Mouse (Mus musculus) testis, adult 2 months (tissue): ENCODE data around the gene Pgrmc1. TPM values are rescaled to one million over a fixed set of nuclear protein-coding genes. Genes with fewer than 3 reads are reported as not detected.

Experiments used
- H3K27ac ChIP-seq: fragments of 200-500 bp; 2 replicates; pipeline ENCODE4 v1.5.1; 2012; ENCODE audit warnings: low read depth, low read length; ENCODE audit not compliant: control insufficient read depth, insufficient read depth
- H3K27me3 ChIP-seq: fragments of 200-500 bp; 2 replicates; pipeline ENCODE4 v1.6.1; 2012; ENCODE audit warnings: mild to moderate bottlenecking, low read length, moderate library complexity; ENCODE audit not compliant: control insufficient read depth, insufficient read depth
- H3K36me3 ChIP-seq: fragments of 200-500 bp; 2 replicates; pipeline ENCODE4 v1.6.1; 2012; ENCODE audit warnings: mild to moderate bottlenecking, low read length; ENCODE audit not compliant: control insufficient read depth, insufficient read depth
- H3K4me1 ChIP-seq: fragments of 200-500 bp; 2 replicates; pipeline ENCODE4 v1.6.1; 2012; ENCODE audit warnings: low read length; ENCODE audit not compliant: control insufficient read depth, insufficient read depth
- H3K4me3 ChIP-seq: fragments of 200-500 bp; 2 replicates; pipeline ENCODE4 v1.5.1; 2012; ENCODE audit warnings: low read depth, mild to moderate bottlenecking, low read length, moderate library complexity, mixed read lengths; ENCODE audit not compliant: control insufficient read depth
- CTCF ChIP-seq: fragments of 200-500 bp; IDR thresholded peaks from 2 replicates; pipeline ENCODE4 v1.5.1; 2012; ENCODE audit warnings: low read depth, mild to moderate bottlenecking, inconsistent platforms, low read length, moderate library complexity; ENCODE audit not compliant: control insufficient read depth, insufficient read depth, insufficient replicate concordance
- POLR2A ChIP-seq: fragments of 200-500 bp; IDR thresholded peaks from 2 replicates; pipeline ENCODE4 v1.6.1; 2012; ENCODE audit warnings: low read depth, mild to moderate bottlenecking, inconsistent platforms, low read length, moderate library complexity; ENCODE audit not compliant: control insufficient read depth
- polyA plus RNA-seq: library from polyadenylated mRNA; depleted of rRNA; stranded (reverse); fragments of >200 nt; gene quantifications from 2 replicates; pipeline ENCODE4 v1.2.3, GENCODE M21; 2012; rRNA removed

Gene Pgrmc1
- polyA plus RNA-seq, 1 experiment, result 50.7 TPM

DNA sequence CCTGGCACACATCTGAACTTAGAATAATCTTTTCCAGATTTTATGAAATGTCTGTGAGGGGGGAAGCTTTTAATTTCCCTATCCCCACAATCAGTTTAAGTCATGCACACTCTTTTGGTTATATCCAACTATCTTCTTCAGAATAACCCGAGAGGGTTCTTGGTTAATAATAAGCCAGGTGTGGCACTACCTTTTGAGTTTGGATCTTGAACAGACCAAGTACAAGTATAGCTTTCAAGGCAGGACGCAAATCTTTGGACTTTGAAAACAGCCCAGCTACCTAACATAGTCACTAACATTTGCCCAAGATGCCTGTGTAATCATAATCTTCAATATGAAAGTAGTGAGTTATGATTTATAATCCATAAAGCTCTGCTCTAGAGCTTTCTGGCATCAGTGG lies 4.9 kb downstream of the Pgrmc1 start:
- TF ChIP-seq CTCF (no peak), POLR2A (no peak)
- H3K4me1 ChIP-seq, result no peaks in the 10 kb centered on the region
- H3K36me3 ChIP-seq, result no peaks in the 10 kb centered on the region
- no peak overlapping the region for H3K4me3 ChIP-seq
- H3K27ac ChIP-seq, result no peak overlapping the region
- H3K27me3 ChIP-seq, result no peaks in the 10 kb centered on the region

DNA sequence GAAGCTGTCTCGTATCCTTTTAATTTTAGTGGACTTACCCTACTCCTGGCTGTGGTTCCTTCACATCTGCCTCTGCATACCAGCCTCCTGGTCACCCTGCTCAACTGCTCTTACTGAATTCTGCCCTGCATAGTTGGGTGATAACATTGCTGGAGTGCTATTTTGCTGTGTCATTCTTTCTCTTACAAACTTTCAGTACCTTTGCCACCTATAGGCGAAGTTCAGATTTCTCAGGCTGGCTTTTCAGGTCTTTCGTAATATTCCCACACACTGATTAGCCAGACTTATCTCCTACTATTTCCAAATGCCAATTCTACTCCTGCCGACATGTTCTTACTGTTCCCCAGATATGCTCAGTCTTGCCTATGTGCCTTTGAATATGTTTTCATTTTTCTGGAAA lies 6.0 kb downstream of the Pgrmc1 start:
- TF ChIP-seq POLR2A, result no peak
- no peaks in the 10 kb centered on the region for H3K4me1 ChIP-seq
- H3K4me3 ChIP-seq, result no peak overlapping the region
- no peak overlapping the region for H3K27ac ChIP-seq
- H3K36me3 ChIP-seq, result no peaks in the 10 kb centered on the region
- H3K27me3 ChIP-seq, result no peaks in the 10 kb centered on the region

DNA sequence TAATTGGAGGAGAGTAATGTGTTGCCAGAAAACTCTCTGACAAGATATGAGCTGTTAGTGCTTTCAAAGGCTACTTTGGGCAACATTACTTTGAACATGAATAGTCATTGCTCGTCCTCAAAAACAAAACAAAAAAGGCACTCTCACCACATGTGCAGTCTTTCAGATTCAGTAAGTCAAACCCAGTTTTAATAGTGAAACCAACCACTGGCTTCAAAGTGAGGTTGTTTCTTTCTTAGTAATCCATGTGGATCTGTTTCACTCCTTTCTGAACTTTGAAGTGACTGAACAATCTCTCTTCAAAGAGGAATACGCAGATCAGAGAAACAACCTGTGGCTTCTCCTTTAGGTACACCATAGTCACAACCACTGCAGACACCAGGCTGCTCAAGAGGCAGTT lies 11.1 kb downstream of the Pgrmc1 start:
- Histone ChIP-seq H3K4me3 (no peak overlapping the region), H3K4me1 (no peaks in the 10 kb centered on the region), H3K27ac (0 out of 2 replicates have a peak overlapping the region, but pooled peaks have one; percentile 4), H3K36me3 (no peaks in the 10 kb centered on the region), H3K27me3 (no peaks in the 10 kb centered on the region)
- TF ChIP-seq POLR2A, result no peak
- TF ChIP-seq CTCF, result no peak

DNA sequence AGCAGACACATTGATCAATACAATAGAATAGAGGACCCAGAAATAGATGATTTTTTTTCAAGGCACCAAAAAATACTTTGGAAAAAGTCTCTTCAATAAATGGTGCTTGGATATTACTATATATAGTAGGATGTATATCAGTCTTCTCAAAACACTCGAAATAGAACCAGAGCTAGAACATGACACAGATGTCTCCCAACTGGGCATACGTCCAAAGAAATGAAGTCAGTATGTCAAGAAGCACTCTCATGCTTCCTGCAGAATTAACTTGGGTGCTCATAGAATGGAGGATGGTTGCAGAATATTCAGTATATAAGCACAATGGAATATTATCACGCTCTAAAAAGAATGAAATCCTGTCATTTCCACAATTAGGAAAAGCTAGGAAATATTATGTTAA lies 30.1 kb downstream of the Pgrmc1 start:
- no peaks in the 10 kb centered on the region for H3K27me3 ChIP-seq
- H3K36me3 ChIP-seq, result no peaks in the 10 kb centered on the region
- H3K27ac ChIP-seq, result no peak overlapping the region
- H3K4me3 ChIP-seq, result no peak overlapping the region
- no peaks in the 10 kb centered on the region for H3K4me1 ChIP-seq
- TF ChIP-seq CTCF (no peak), POLR2A (no peak)

DNA sequence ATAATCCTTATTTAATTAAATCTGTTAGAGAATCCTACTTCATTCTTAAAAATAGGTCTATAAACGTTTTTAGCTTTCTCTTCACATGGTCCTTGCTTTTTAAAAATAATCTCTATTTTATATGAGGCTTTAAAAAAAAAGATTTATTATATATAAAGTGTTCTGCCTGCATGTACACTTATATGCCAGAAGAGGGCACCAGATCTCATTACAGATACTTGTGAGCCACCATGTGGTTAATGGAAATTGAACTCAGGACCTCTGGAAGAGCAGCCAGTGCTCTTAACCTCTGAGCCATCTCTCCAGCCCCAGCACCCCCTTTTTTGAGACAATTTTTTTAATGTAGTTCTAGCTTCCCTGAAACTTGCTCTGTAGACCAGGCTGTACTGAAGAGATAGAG lies 32.8 kb downstream of the Pgrmc1 start:
- H3K36me3 ChIP-seq, result no peaks in the 10 kb centered on the region
- no peak overlapping the region for H3K27ac ChIP-seq

DNA sequence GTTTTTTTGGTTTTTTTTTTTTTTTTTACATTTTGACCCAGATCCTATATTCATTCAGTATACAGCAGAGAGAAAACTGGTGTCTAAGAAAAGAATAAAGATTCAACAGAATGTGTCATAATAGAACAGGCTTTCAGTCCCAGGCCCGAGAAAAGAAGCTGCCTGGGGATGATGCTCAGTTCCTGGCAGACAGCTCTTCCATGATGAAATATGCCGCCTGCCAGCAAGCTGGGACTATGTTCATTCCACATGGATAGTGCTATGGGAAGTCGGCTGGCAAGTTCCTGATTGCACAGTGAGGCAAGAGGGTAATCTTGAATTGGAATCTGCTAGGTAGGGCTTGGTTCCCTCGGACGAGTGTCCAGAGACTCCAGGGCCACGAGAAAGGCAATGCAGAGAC lies 42.0 kb downstream of the Pgrmc1 start:
- Histone ChIP-seq H3K36me3 (no peaks in the 10 kb centered on the region), H3K4me3 (no peak overlapping the region), H3K27ac (no peak overlapping the region), H3K4me1 (no peaks in the 10 kb centered on the region; the same call in 1 of the 2 replicates), H3K27me3 (no peaks in the 10 kb centered on the region)
- TF ChIP-seq POLR2A (no peak), CTCF (no peak)

More for the DNA sequence above, 32.8 kb downstream of the Pgrmc1 start:
- TF ChIP-seq CTCF (no peak), POLR2A (no peak)
- Histone ChIP-seq H3K4me1 (no peaks in the 10 kb centered on the region), H3K4me3 (no peak overlapping the region), H3K27me3 (no peaks in the 10 kb centered on the region)

DNA sequence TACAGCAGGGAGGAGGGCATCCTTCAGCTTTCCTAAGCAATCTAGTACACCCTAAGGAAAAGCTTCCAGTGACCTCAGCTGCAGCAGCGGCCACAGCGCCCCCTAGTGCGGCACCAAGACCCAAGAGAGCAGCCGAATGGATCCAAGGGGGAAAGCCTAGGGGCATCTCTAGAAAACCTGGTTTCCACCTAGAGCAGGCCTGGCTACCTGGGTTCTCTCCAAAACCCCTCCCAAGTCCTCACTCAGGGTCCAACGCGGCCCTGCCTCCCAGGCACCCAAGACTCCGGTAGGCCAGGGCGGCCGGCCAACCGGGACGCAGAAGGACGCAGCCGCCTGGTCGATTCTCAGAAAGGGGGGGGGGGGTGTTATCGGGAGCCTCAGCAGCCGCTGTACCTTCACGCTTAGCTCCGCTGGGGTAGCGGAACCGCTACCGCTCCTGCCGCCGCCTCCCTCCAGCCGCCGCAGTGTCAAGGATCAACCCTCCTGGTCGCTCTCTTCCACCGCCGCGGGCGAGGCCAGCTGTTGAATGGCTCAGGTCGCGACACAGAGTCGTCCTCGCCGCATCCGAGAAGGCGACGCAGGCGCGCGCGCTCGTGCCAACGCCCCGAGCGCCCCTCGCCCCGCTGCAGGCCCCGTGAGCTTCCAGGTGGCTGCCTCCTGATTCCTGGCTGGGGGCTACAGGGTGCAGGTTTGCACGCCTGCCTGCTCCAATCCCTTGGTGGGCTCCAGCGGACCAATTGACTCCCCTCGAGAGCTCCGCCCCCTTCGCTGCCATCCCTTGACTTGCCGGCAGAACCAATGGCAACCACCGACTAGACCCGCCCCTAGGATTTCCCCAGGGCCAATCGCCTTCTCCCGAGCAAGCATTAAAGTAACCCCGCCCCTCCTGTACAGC lies 46.9 kb downstream of the Pgrmc1 start, which contains the start of gene Akap17b:
TSS of gene Akap17b (minus strand) at position 739 of the 895 bp plus-strand sequence.
- TF ChIP-seq CTCF (peak; percentile 48; the same call in 1 of the 2 replicates), POLR2A (no peak)
- Histone ChIP-seq H3K4me3 (peak within 1 kb of the TSS; percentile 89), H3K36me3 (no peaks in the 10 kb centered on the region), H3K27ac (peak within 1 kb of the TSS; percentile 66), H3K27me3 (no peaks in the 10 kb centered on the region), H3K4me1 (no peaks in the 10 kb centered on the region; the same call in 1 of the 2 replicates)

Other genes with a start within 250 kb of the Pgrmc1 start
- gene Gm6268, start 196.9 kb upstream of the Pgrmc1 start, polyA plus RNA-seq, result 3.7 and 5.1 TPM in 2 replicates
- 29.3 and 54.0 TPM in 2 replicates for gene Gm14569, start 106.4 kb upstream of the Pgrmc1 start, polyA plus RNA-seq
- 0.91 and 1.3 TPM in 2 replicates for gene Akap17b, start 47.2 kb downstream of the Pgrmc1 start, polyA plus RNA-seq
- gene Slc25a43, start 145.5 kb downstream of the Pgrmc1 start, polyA plus RNA-seq, result 2.7 and 2.8 TPM in 2 replicates
- 62.9 and 65.1 TPM in 2 replicates for gene Slc25a5, start 197.4 kb downstream of the Pgrmc1 start, polyA plus RNA-seq